Mouse (Mus musculus) CH12.LX (cell line): Measurements from ENCODE around the gene Ttc39b. TPM values are rescaled to one million over a fixed set of nuclear protein-coding genes. Genes with fewer than 3 reads are reported as not detected.

Experiments
- DNase-seq: peaks from one replicate; pipeline ENCODE4 v3.0.0-alpha.2; 2013; ENCODE audit errors: extremely low read depth
- H3K27ac ChIP-seq: 2 replicates; pipeline ENCODE4 v1.5.1; 2012; ENCODE audit warnings: low read depth, mild to moderate bottlenecking, control low read depth, moderate library complexity; ENCODE audit not compliant: insufficient read depth
- H3K27me3 ChIP-seq: replicated peaks from 2 replicates; pipeline ENCODE3; 2012; ENCODE audit warnings: inconsistent platforms
- H3K36me3 ChIP-seq, 2 experiments: replicated peaks in 1 of 2; 2 replicates each; pipeline versions ENCODE3 to v1.6.1; 2012; ENCODE audit warnings: inconsistent platforms in 1 of 2, low read length in 1 of 2, mild to moderate bottlenecking in 1 of 2, mixed read lengths in 1 of 2, moderate library complexity in 1 of 2; ENCODE audit not compliant: control insufficient read depth in 1 of 2, insufficient read depth in 1 of 2
- H3K4me1 ChIP-seq, 2 experiments: 2 replicates each; pipeline ENCODE4 v1.6.1; 2012; ENCODE audit warnings: inconsistent platforms in 1 of 2, moderate library complexity in 1 of 2; ENCODE audit not compliant: insufficient read depth in 2 of 2, control insufficient read depth in 1 of 2
- H3K4me2 ChIP-seq: 2 replicates; pipeline ENCODE4 v1.6.1; 2012; ENCODE audit warnings: low read depth, mild to moderate bottlenecking, control low read depth; ENCODE audit not compliant: poor library complexity, insufficient read depth, severe bottlenecking
- H3K4me3 ChIP-seq, 3 experiments: fragments of 150-350 bp in 1 of 3; sonication (generic) in 1 of 3; replicated peaks in 1 of 3; 2 replicates each; pipeline versions ENCODE3 to v1.5.1; 2011 to 2012; ENCODE audit warnings: low read depth in 2 of 3, low read length in 2 of 3, mild to moderate bottlenecking in 2 of 3, moderate library complexity in 2 of 3, control low read depth in 1 of 3, improper control_type of control experiment in 1 of 3, inconsistent platforms in 1 of 3, mixed read lengths in 1 of 3; ENCODE audit not compliant: poor library complexity in 1 of 3
- H3K79me2 ChIP-seq: replicated peaks from 2 replicates; pipeline ENCODE4 v1.6.1; 2012; ENCODE audit warnings: mild to moderate bottlenecking, moderate library complexity; ENCODE audit not compliant: control insufficient read depth, poor library complexity, insufficient read depth, severe bottlenecking; ENCODE audit errors: extremely low read depth
- H3K9ac ChIP-seq: 2 replicates; pipeline ENCODE4 v1.6.1; 2012; ENCODE audit warnings: low read depth, mild to moderate bottlenecking, control low read depth, moderate library complexity; ENCODE audit not compliant: insufficient read depth
- H3K9me3 ChIP-seq: replicated peaks from 2 replicates; pipeline ENCODE3; 2012; ENCODE audit warnings: low read length, inconsistent platforms, mixed read lengths
- BHLHE40 ChIP-seq: IDR thresholded peaks from 2 replicates; pipeline ENCODE4 v1.6.1; 2011; ENCODE audit warnings: mild to moderate bottlenecking, low read depth, low read length, improper control_type of control experiment
- CHD1 ChIP-seq: IDR thresholded peaks from 2 replicates; pipeline ENCODE4 v1.6.1; 2012; ENCODE audit warnings: low read depth, low read length, improper control_type of control experiment, inconsistent platforms
- CHD2 ChIP-seq: IDR thresholded peaks from 2 replicates; pipeline ENCODE4 v1.6.1; 2011; ENCODE audit warnings: low read length, improper control_type of control experiment
- CTCF ChIP-seq, 2 experiments: IDR thresholded peaks in 1 of 2; conservative IDR thresholded peaks in 1 of 2; 2 replicates each; pipeline ENCODE4 v1.5.1; 2011 to 2012; ENCODE audit warnings: low read depth in 2 of 2, low read length in 2 of 2, improper control_type of control experiment in 1 of 2, inconsistent platforms in 1 of 2, mild to moderate bottlenecking in 1 of 2, moderate library complexity in 1 of 2
- E2F4 ChIP-seq: IDR thresholded peaks from 2 replicates; pipeline ENCODE4 v1.6.1; 2011; ENCODE audit warnings: low read depth, low read length, improper control_type of control experiment; ENCODE audit not compliant: insufficient replicate concordance
- ELF1 ChIP-seq: IDR thresholded peaks from 2 replicates; pipeline ENCODE4 v1.6.1; 2014; ENCODE audit warnings: low read depth, mild to moderate bottlenecking, inconsistent platforms, low read length, improper control_type of control experiment
- ETS1 ChIP-seq: conservative IDR thresholded peaks from 2 replicates; pipeline ENCODE4 v1.6.1; 2012; ENCODE audit warnings: low read depth, mild to moderate bottlenecking, inconsistent platforms, low read length, improper control_type of control experiment, moderate library complexity
- GABPA ChIP-seq: IDR thresholded peaks from 2 replicates; pipeline ENCODE4 v1.6.1; 2012; ENCODE audit warnings: low read depth, low read length, improper control_type of control experiment, inconsistent platforms; ENCODE audit not compliant: insufficient replicate concordance
- IRF4 ChIP-seq: IDR thresholded peaks from 2 replicates; pipeline ENCODE4 v1.6.1; 2014; ENCODE audit warnings: low read depth, mild to moderate bottlenecking, inconsistent platforms, low read length, improper control_type of control experiment
- KAT2A ChIP-seq: IDR thresholded peaks from 2 replicates; pipeline ENCODE4 v1.6.1; 2012; ENCODE audit warnings: low read length, improper control_type of control experiment, inconsistent platforms; ENCODE audit not compliant: insufficient replicate concordance
- MAFK ChIP-seq: IDR thresholded peaks from 2 replicates; pipeline ENCODE4 v1.6.1; 2011; ENCODE audit warnings: low read length, improper control_type of control experiment; ENCODE audit not compliant: insufficient replicate concordance
- MXI1 ChIP-seq: IDR thresholded peaks from 2 replicates; pipeline ENCODE4 v1.6.1; 2011; ENCODE audit warnings: mild to moderate bottlenecking, low read depth, low read length, improper control_type of control experiment
- NELFE ChIP-seq: IDR thresholded peaks from 2 replicates; pipeline ENCODE4 v1.6.1; 2011; ENCODE audit warnings: low read depth, low read length, improper control_type of control experiment
- NRF1 ChIP-seq: IDR thresholded peaks from 2 replicates; pipeline ENCODE4 v1.6.1; 2014; ENCODE audit warnings: low read depth, mild to moderate bottlenecking, inconsistent platforms, low read length, improper control_type of control experiment, moderate library complexity
- POLR2A ChIP-seq: IDR thresholded peaks from 2 replicates; pipeline ENCODE4 v1.6.1; 2011; ENCODE audit warnings: low read depth, mild to moderate bottlenecking, improper control_type of control experiment, low read length
- POLR2AphosphoS2 ChIP-seq: IDR thresholded peaks from 2 replicates; pipeline ENCODE4 v1.6.1; 2011; ENCODE audit warnings: low read depth, low read length, improper control_type of control experiment
- SMC3 ChIP-seq: IDR thresholded peaks from 2 replicates; pipeline ENCODE4 v1.6.1; 2011; ENCODE audit warnings: low read depth, low read length, improper control_type of control experiment
- TBP ChIP-seq: conservative IDR thresholded peaks from 2 replicates; pipeline ENCODE4 v1.6.1; 2011; ENCODE audit warnings: low read depth, low read length, improper control_type of control experiment
- TCF12 ChIP-seq: IDR thresholded peaks from 2 replicates; pipeline ENCODE4 v1.6.1; 2014; ENCODE audit warnings: low read depth, mild to moderate bottlenecking, inconsistent platforms, low read length, improper control_type of control experiment
- USF1 ChIP-seq: IDR thresholded peaks from 2 replicates; pipeline ENCODE4 v1.6.1; 2014; ENCODE audit warnings: low read depth, mild to moderate bottlenecking, inconsistent platforms, low read length, improper control_type of control experiment
- ZC3H11A ChIP-seq: IDR thresholded peaks from 2 replicates; pipeline ENCODE4 v1.6.1; 2012; ENCODE audit warnings: low read depth, mild to moderate bottlenecking, inconsistent platforms, low read length, improper control_type of control experiment
- ZKSCAN1 ChIP-seq: IDR thresholded peaks from 2 replicates; pipeline ENCODE4 v1.6.1; 2012; ENCODE audit warnings: low read depth, inconsistent platforms, low read length, improper control_type of control experiment, borderline replicate concordance
- ZMIZ1 ChIP-seq: IDR thresholded peaks from 2 replicates; pipeline ENCODE4 v1.6.1; 2012; ENCODE audit warnings: low read depth, mild to moderate bottlenecking, inconsistent platforms, low read length, improper control_type of control experiment
- ZNF384 ChIP-seq: IDR thresholded peaks from 2 replicates; pipeline ENCODE4 v1.6.1; 2012; ENCODE audit warnings: low read depth, low read length, improper control_type of control experiment, inconsistent platforms
- dilution Hi-C: fragments of 300-500 bp; cut with MboI; formaldehyde crosslinking; loops from 2 replicates; pipeline ENCODE4 v1.14.3; 2020; ENCODE audit warnings: low sequenced_read_pairs; ENCODE audit not compliant: extremely low pct_unique_long_range_greater_than_20kb, extremely low pct_ligation_motif_present
- in situ Hi-C: fragments of 300-500 bp; cut with MboI; formaldehyde crosslinking; loops from 3 replicates; pipeline ENCODE4 v1.14.3; 2019; ENCODE audit warnings: low sequenced_read_pairs, low pct_ligation_motif_present, low pct_unique_long_range_greater_than_20kb, mixed read lengths
- polyA plus RNA-seq: library from polyadenylated mRNA; unstranded; fragments of >175 nt; gene quantifications from 2 replicates; pipeline ENCODE4 v1.2.1, GENCODE M21; 2012; ENCODE audit warnings: low read depth; ENCODE audit not compliant: insufficient read length
- total RNA-seq, 2 experiments: library from RNA; depleted of rRNA; stranded (reverse); fragments of 300-350 nt in 1 of 2; fragments of >200 nt in 1 of 2; gene quantifications; 2 replicates each; pipeline ENCODE4 v1.2.3; 2012 to 2014

The Ttc39b gene
- total and polyA plus RNA-seq, 3 experiments, result 12.6 to 16.7 (median 15.7) TPM

GRCm38 (mm10) chr4:83223197-83223596 lies 100.9 kb downstream of the Ttc39b start (continued):
- TF ChIP-seq ZC3H11A (no peak), TCF12 (peak; percentile 62; the same call in 1 of the 2 replicates), TBP (no peak), KAT2A (0 out of 2 replicates have a peak, but pooled peaks have one; percentile 29), ETS1 (peak; percentile 90), CTCF (conservative IDR thresholded peaks at IDR 0.05 in 1 of 2, IDR thresholded peaks at IDR 0.05 in 1 of 2; ENCODE audit: low read depth in 2 of 2, low read length in 2 of 2) (no peak), POLR2AphosphoS2 (no peak), CHD2 (no peak), NRF1 (0 out of 2 replicates have a peak, but pooled peaks have one; percentile 15), BHLHE40 (peak; percentile 59), NELFE (no peak), E2F4 (no peak), IRF4 (peak; percentile 83), GABPA (no peak), MAFK (no peak)

- no peaks in the 10 kb centered on the region for H3K27me3 ChIP-seq
- TF ChIP-seq BHLHE40 (peak; percentile 57), MXI1 (no peak), ETS1 (peak; percentile 87)
- in situ Hi-C loops, result no loop called here
- H3K4me3 ChIP-seq, result no peak overlapping the region
- DNase-seq, result peak; percentile 26
- dilution Hi-C loops, result no loop called here
- no peaks in the 10 kb centered on the region for H3K79me2 ChIP-seq
- H3K9me3 ChIP-seq, result no peaks in the 10 kb centered on the region
- peaks cover 3 to 8% of the 10 kb centered on the region in 2 experiments for H3K36me3 ChIP-seq
- no peak overlapping the region for H3K4me2 ChIP-seq
- H3K27ac ChIP-seq, result no peak overlapping the region
- peaks cover 4 to 28% of the 10 kb centered on the region in 2 experiments for H3K4me1 ChIP-seq
- no peak overlapping the region for H3K9ac ChIP-seq
These were observed 103.1 kb downstream of the Ttc39b start for GRCm38 (mm10) chr4:83220761-83221557.

GRCm38 (mm10) chr4:83219253-83219652 lies 104.8 kb downstream of the Ttc39b start:
- H3K4me1 ChIP-seq, result peaks cover 4 to 28% of the 10 kb centered on the region in 2 experiments
- H3K36me3 ChIP-seq, result no peaks in the 10 kb centered on the region
- in situ Hi-C loops (no loop called here), dilution Hi-C loops (no loop called here)
- H3K4me3 ChIP-seq, result no peak overlapping the region
- H3K79me2 ChIP-seq, result no peaks in the 10 kb centered on the region
- H3K27me3 ChIP-seq, result no peaks in the 10 kb centered on the region
- H3K9me3 ChIP-seq, result no peaks in the 10 kb centered on the region
- H3K4me2 ChIP-seq, result no peak overlapping the region
- no peak overlapping the region for H3K9ac ChIP-seq
- H3K27ac ChIP-seq, result no peak overlapping the region
- TF ChIP-seq SMC3 (no peak), MXI1 (no peak), ELF1 (no peak), TBP (no peak), TCF12 (no peak), CHD1 (no peak), MAFK (no peak), ZKSCAN1 (no peak), ZMIZ1 (no peak), IRF4 (no peak), BHLHE40 (no peak), ZC3H11A (no peak), ZNF384 (no peak), USF1 (no peak), POLR2A (no peak)
- DNase-seq, result no peak
